Mouse (Mus musculus) cerebellum, adult 2 months (tissue): ENCODE measurements around the gene Siglecg.

Experiments
- CTCF ChIP-seq: fragments of 200-500 bp; IDR thresholded peaks from 2 replicates; pipeline ENCODE4 v1.5.1; 2011; ENCODE audit warnings: low read depth, mild to moderate bottlenecking, control low read depth, low read length, moderate library complexity, borderline replicate concordance; ENCODE audit not compliant: insufficient read depth
- POLR2A ChIP-seq: fragments of 200-500 bp; IDR thresholded peaks from 2 replicates; pipeline ENCODE4 v1.6.1; 2011; ENCODE audit warnings: low read length, control low read depth, borderline replicate concordance; ENCODE audit not compliant: insufficient read depth

DNA sequence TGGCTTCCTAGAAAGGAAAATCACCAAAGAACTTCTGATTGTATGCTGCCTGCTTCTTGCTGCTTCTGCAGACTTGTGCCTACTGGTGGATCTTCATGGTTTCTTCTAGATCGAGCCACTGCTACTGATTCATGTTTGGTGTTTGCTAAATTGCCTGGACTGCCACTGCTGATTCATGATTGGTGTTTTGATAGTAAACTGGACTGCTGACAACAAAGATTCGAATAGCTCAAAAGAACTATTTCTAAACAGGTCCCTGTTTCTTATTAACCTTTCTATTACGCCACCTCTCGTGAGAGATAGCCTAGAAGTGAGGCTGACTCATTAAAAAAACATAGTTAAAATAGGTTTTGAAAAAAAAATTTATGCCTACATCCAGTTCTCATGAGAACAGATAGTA is 46.0 kb upstream of the Siglecg start:
- TF ChIP-seq CTCF (no peak), POLR2A (no peak)
